21 mouse cellular contexts compared by ENCODE assay signal in the genomic region with DNA sequence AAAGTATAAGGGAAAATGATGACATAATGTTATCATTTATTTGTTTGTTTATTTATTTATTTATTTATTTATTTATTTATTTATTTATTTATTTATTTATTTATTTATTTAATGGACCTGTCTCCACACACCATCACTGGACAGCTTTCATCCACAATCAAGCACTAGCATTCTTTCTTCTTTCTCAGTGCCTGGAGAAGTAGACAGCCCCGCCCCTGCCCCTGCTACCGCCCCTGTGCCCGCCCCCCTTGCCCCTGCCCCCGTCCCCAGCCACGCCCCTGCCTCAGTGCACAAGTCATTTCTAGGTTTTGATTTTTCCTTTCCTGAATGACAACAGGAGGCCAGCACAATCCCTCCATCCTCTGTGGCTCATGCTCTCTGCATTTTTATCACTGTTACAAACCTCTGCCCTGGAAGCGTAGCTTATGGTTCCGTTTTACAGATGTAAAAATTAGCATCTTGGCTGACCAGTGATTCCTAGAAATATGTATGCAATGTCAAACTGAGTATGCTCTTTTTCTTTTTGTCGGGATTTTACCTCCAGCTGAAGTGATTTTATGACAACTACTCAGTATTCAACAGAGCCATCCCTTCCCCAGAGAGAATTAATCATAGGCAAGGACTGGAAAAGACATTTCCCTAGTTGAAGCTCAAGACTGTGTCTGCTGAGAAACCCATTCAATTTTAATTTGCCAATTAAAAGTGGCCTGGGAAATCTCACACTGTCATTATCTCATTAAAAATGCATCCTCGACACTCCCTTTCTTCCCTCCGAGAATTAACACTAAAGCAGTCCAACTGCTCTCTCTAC. TPM values are rescaled to one million over a fixed set of nuclear protein-coding genes. Genes with fewer than 3 reads are reported as not detected.
DNase-seq lines count a peak whose midpoint lies in the region; ATAC-seq lines count a peak whose summit lies in the region.
"Had no signal": no experiment of that assay in that cellular context is flagged by ENCODE, and none has a peak within 500 bp of the region (broad histone marks: within the 10 kb centered on the region; RNA-seq: fewer than 3 reads in every experiment).

No protein-coding gene starts in this region.

- no peaks in the 10 kb centered on the region for H3K9me3 ChIP-seq in hindbrain, embryonic 11.5 days (ENCODE audit: control insufficient read depth, low read length)
- no peaks in the 10 kb centered on the region for H3K9me3 ChIP-seq in hindbrain, embryonic 10.5 days
- H3K9me3 ChIP-seq in hindbrain, embryonic 13.5 days = no peaks in the 10 kb centered on the region
- H3K9me3 ChIP-seq in midbrain, embryonic 14.5 days (ENCODE audit: control insufficient read depth, low read length) = no peaks in the 10 kb centered on the region
- no peaks in the 10 kb centered on the region for H3K9me3 ChIP-seq in neural tube, embryonic 15.5 days (replicated peaks)
- H3K9me3 ChIP-seq: embryonic facial prominence, embryonic 13.5 days; heart, embryonic 12.5 days had no signal

- no peaks in the 10 kb centered on the region for H3K36me3 ChIP-seq in hindbrain, embryonic 11.5 days (ENCODE audit: control insufficient read depth, insufficient read depth, low read length)
- no peaks in the 10 kb centered on the region for H3K36me3 ChIP-seq in hindbrain, embryonic 10.5 days
- no peaks in the 10 kb centered on the region for H3K36me3 ChIP-seq in hindbrain, embryonic 13.5 days
- H3K36me3 ChIP-seq in midbrain, embryonic 14.5 days (ENCODE audit: control insufficient read depth, insufficient read depth, low read length) = no peaks in the 10 kb centered on the region
- no peaks in the 10 kb centered on the region for H3K36me3 ChIP-seq in neural tube, embryonic 15.5 days
- H3K36me3 ChIP-seq: embryonic facial prominence, embryonic 13.5 days; heart, embryonic 12.5 days had no signal

- H3K4me2 ChIP-seq in hindbrain, embryonic 11.5 days (replicated peaks; ENCODE audit: low read depth, low read length) = no peak overlapping the region
- H3K4me2 ChIP-seq in hindbrain, embryonic 13.5 days = no peak overlapping the region
- no peak overlapping the region for H3K4me2 ChIP-seq in midbrain, embryonic 14.5 days (ENCODE audit: low read length)
- H3K4me2 ChIP-seq in neural tube, embryonic 15.5 days = no peak overlapping the region
- H3K4me2 ChIP-seq: embryonic facial prominence, embryonic 13.5 days; heart, embryonic 12.5 days had no signal

- ATAC-seq in hindbrain, embryonic 11.5 days (ENCODE audit: low FRiP score) = peak; percentile 73; the same call in 1 of the 2 replicates
- peak; percentile 84 for ATAC-seq in hindbrain, embryonic 13.5 days (ENCODE audit: low FRiP score)
- ATAC-seq in midbrain, embryonic 14.5 days (ENCODE audit: low FRiP score, low TSS enrichment) = peak; percentile 76
- ATAC-seq in neural tube, embryonic 15.5 days (ENCODE audit: low FRiP score) = peak; percentile 75
- ATAC-seq: liver, postnatal 0 days had no signal

- H3K4me1 ChIP-seq in hindbrain, embryonic 11.5 days (replicated peaks; ENCODE audit: control insufficient read depth, insufficient read depth, low read length) = no peaks in the 10 kb centered on the region
- H3K4me1 ChIP-seq in hindbrain, embryonic 10.5 days (replicated peaks) = no peaks in the 10 kb centered on the region
- H3K4me1 ChIP-seq in hindbrain, embryonic 13.5 days (replicated peaks) = peaks cover 13% of the 10 kb centered on the region; the same call in 1 of the 2 replicates
- H3K4me1 ChIP-seq in midbrain, embryonic 14.5 days (ENCODE audit: control insufficient read depth, insufficient read depth, low read length) = 0 out of 2 replicates have a peak, but pooled peaks cover 5% of the 10 kb centered on the region
- peaks cover 5% of the 10 kb centered on the region; the same call in 1 of the 2 replicates for H3K4me1 ChIP-seq in neural tube, embryonic 15.5 days
- H3K4me1 ChIP-seq: embryonic facial prominence, embryonic 13.5 days; heart, embryonic 12.5 days had no signal

- WGBS in hindbrain, embryonic 11.5 days = 63% methylated on average over 9 of the region's 10 CpGs
- 66% methylated on average over 10 of the region's 10 CpGs for WGBS in hindbrain, embryonic 10.5 days
- WGBS in hindbrain, embryonic 13.5 days = 50% methylated on average over 10 of the region's 10 CpGs
- 42% methylated on average over 10 of the region's 10 CpGs for WGBS in midbrain, embryonic 14.5 days
- WGBS in neural tube, embryonic 15.5 days = 41% methylated on average over 10 of the region's 10 CpGs

- no peak for DNase-seq in hindbrain, embryonic 11.5 days (ENCODE audit: low spot score)
- no peak for DNase-seq in hindbrain, embryonic 10.5 days (ENCODE audit: low spot score)
- peak; percentile 48 for DNase-seq in midbrain, embryonic 14.5 days
- DNase-seq in natural killer cell, adult 2 months (ENCODE audit: low spot score in 2 of 2) = no peak
- DNase-seq in liver = no peak
- no peak for DNase-seq in thymus, postnatal 36 days
- DNase-seq: adrenal gland, postnatal 36 days; cerebellum, adult 2 months; gastrocnemius, postnatal 10 days; heart, adult 11 months; heart, postnatal 14 days; kidney, adult 8-10 months; kidney, postnatal 14 days; left cerebral cortex, postnatal 4 days; liver, postnatal 0 days; thymus, postnatal 4 days had no signal

- no peak overlapping the region for H3K9ac ChIP-seq in hindbrain, embryonic 11.5 days (ENCODE audit: low read depth, low read length)
- H3K9ac ChIP-seq in hindbrain, embryonic 13.5 days = no peak overlapping the region
- H3K9ac ChIP-seq in midbrain, embryonic 14.5 days (replicated peaks; ENCODE audit: low read length) = no peak overlapping the region
- H3K9ac ChIP-seq in neural tube, embryonic 15.5 days (replicated peaks) = no peak overlapping the region
- H3K9ac ChIP-seq: embryonic facial prominence, embryonic 13.5 days; heart, embryonic 12.5 days; liver, postnatal 0 days had no signal

- no peak overlapping the region for H3K27ac ChIP-seq in hindbrain, embryonic 11.5 days (ENCODE audit: low read depth, low read length)
- no peak overlapping the region for H3K27ac ChIP-seq in hindbrain, embryonic 10.5 days
- H3K27ac ChIP-seq in hindbrain, embryonic 13.5 days = no peak overlapping the region
- H3K27ac ChIP-seq in midbrain, embryonic 14.5 days (replicated peaks; ENCODE audit: low read depth, low read length) = no peak overlapping the region
- H3K27ac ChIP-seq in neural tube, embryonic 15.5 days (replicated peaks) = no peak overlapping the region; the same call in 1 of the 2 replicates
- H3K27ac ChIP-seq: embryonic facial prominence, embryonic 13.5 days had no signal

- H3K4me3 ChIP-seq in hindbrain, embryonic 11.5 days (ENCODE audit: low read depth, low read length) = no peak overlapping the region
- no peak overlapping the region for H3K4me3 ChIP-seq in hindbrain, embryonic 10.5 days
- H3K4me3 ChIP-seq in hindbrain, embryonic 13.5 days = no peak overlapping the region
- H3K4me3 ChIP-seq in midbrain, embryonic 14.5 days (replicated peaks; ENCODE audit: low read depth, low read length) = no peak overlapping the region
- H3K4me3 ChIP-seq in neural tube, embryonic 15.5 days (replicated peaks) = no peak overlapping the region
- H3K4me3 ChIP-seq: embryonic facial prominence, embryonic 13.5 days; heart, embryonic 12.5 days had no signal

- no peaks in the 10 kb centered on the region for H3K27me3 ChIP-seq in hindbrain, embryonic 11.5 days (ENCODE audit: control insufficient read depth, insufficient read depth, low read length)
- H3K27me3 ChIP-seq in hindbrain, embryonic 10.5 days (ENCODE audit: insufficient read depth, poor library complexity, severe bottlenecking) = no peaks in the 10 kb centered on the region
- H3K27me3 ChIP-seq in hindbrain, embryonic 13.5 days = no peaks in the 10 kb centered on the region
- H3K27me3 ChIP-seq in midbrain, embryonic 14.5 days (ENCODE audit: control insufficient read depth, insufficient read depth, low read length) = no peaks in the 10 kb centered on the region
- H3K27me3 ChIP-seq in neural tube, embryonic 15.5 days (replicated peaks) = no peaks in the 10 kb centered on the region
- H3K27me3 ChIP-seq: embryonic facial prominence, embryonic 13.5 days; heart, embryonic 12.5 days had no signal

RNA-seq across cellular contexts. Expression of a gene that starts 39.7 kb away (rescaled TPM):
- 0.14 TPM in 1 of 2 replicates, not detected in the other for polyA plus RNA-seq in hindbrain, embryonic 11.5 days (2014; fragmentation: Nextera tagmentation; extraction: Ambion mirVana)
- 0.07 and 0.18 TPM in 2 replicates for polyA plus RNA-seq in hindbrain, embryonic 10.5 days (2016; fragmentation: Nextera tagmentation; extraction: Ambion mirVana)
- polyA plus RNA-seq in hindbrain, embryonic 13.5 days (2015; fragmentation: Nextera tagmentation; extraction: Ambion mirVana) = 0.76 and 1.1 TPM in 2 replicates
- 0.39 and 0.49 TPM in 2 replicates for polyA plus RNA-seq in midbrain, embryonic 14.5 days (2014; fragmentation: Nextera tagmentation; extraction: Ambion mirVana)
- 4.6 and 4.7 TPM in 2 replicates for polyA plus RNA-seq in neural tube, embryonic 15.5 days (2015; fragmentation: Nextera tagmentation; extraction: Ambion mirVana)
- polyA plus RNA-seq: heart, embryonic 12.5 days; liver, adult 2 months had no signal

RNA-seq across cellular contexts. Expression of a gene that starts 56.3 kb away (rescaled TPM):
- 26.2 and 30.0 TPM in 2 replicates for polyA plus RNA-seq in hindbrain, embryonic 11.5 days (2014; fragmentation: Nextera tagmentation; extraction: Ambion mirVana)
- 19.9 and 23.3 TPM in 2 replicates for polyA plus RNA-seq in hindbrain, embryonic 10.5 days (2016; fragmentation: Nextera tagmentation; extraction: Ambion mirVana)
- 26.2 and 27.4 TPM in 2 replicates for polyA plus RNA-seq in hindbrain, embryonic 13.5 days (2015; fragmentation: Nextera tagmentation; extraction: Ambion mirVana)
- polyA plus RNA-seq in midbrain, embryonic 14.5 days (2014; fragmentation: Nextera tagmentation; extraction: Ambion mirVana) = 24.6 and 32.0 TPM in 2 replicates
- polyA plus RNA-seq in neural tube, embryonic 15.5 days (2015; fragmentation: Nextera tagmentation; extraction: Ambion mirVana) = 22.2 and 24.1 TPM in 2 replicates
